Mouse (Mus musculus): Measurements from ENCODE around the gene Eif3k. TPM values are rescaled to one million over a fixed set of nuclear protein-coding genes. Genes with fewer than 3 reads are reported as not detected.

Gene Eif3k
- polyA plus RNA-seq, 1 experiment from 2014 or later: 222 TPM

DNA sequence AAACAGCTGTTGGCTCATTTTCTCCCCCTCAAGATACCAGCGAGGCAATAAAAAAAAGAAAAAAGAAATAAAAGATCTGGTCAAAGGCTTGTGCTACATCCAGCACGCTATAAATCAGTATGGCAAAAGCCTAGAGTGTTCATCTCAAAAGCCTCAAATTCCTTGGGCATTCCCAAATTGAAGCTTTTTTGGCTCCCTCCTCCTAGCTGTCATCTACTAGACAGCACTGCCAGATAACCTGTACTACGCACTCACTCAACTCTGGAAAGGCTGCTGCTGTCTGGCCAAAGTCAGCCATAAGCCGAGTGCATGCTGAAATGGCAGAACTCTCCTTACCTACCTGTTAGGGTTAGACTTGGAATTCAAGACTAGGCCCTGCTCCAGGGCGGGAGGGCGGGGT is 24.4 kb downstream of the Eif3k start:
- H3K27me3 ChIP-seq: no peaks in the 10 kb centered on the region
- 73% methylated on average over 6 of the region's 6 CpGs for WGBS (ENCODE audit: insufficient replicate concordance)
- H3K4me2 ChIP-seq: 0 out of 2 replicates have a peak overlapping the region, but pooled peaks have one; percentile 8
- peaks cover 8% of the 10 kb centered on the region; the same call in 1 of the 2 replicates for H3K36me3 ChIP-seq (replicated peaks)
- no peak overlapping the region for H3K4me3 ChIP-seq (replicated peaks)
- ATAC-seq (ENCODE audit: insufficient read depth): no peak
- no peak overlapping the region for H3K9ac ChIP-seq
- H3K4me1 ChIP-seq (replicated peaks): peaks cover 92% of the 10 kb centered on the region
- H3K9me3 ChIP-seq (replicated peaks): no peaks in the 10 kb centered on the region
- H3K27ac ChIP-seq (replicated peaks): peak overlapping the region; percentile 92; the same call in 1 of the 2 replicates

DNA sequence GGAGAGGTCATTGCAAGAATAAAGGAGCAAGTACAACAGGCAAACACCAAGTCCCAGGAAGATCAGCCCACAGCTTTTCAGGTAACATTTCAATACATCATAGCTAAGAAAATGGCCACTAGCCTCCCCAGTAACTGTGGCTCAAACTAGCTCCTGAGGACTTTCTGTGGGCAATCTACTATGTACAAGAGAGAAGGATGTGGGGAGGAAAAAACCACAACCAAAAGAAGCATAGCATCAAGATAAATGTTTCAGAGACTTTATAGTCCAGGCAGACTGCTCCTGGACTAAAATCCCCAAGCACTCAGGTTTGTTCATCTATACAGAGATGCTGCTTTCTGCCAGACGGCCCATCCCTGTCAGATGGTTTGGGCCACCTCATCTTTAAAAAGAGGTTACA is 25.4 kb downstream of the Eif3k start:
- ATAC-seq (ENCODE audit: insufficient read depth): no peak
- peak overlapping the region; percentile 87 for H3K27ac ChIP-seq (replicated peaks)
- H3K4me3 ChIP-seq (replicated peaks): no peak overlapping the region
- H3K4me2 ChIP-seq: 0 out of 2 replicates have a peak overlapping the region, but pooled peaks have one; percentile 3
- H3K4me1 ChIP-seq (replicated peaks): peaks cover 100% of the 10 kb centered on the region
- peaks cover 15% of the 10 kb centered on the region for H3K36me3 ChIP-seq (replicated peaks)
- no peaks in the 10 kb centered on the region for H3K9me3 ChIP-seq (replicated peaks)
- 65% methylated on average over 1 of the region's 1 CpGs for WGBS (ENCODE audit: insufficient replicate concordance)
- H3K9ac ChIP-seq: no peak overlapping the region
- no peaks in the 10 kb centered on the region for H3K27me3 ChIP-seq

DNA sequence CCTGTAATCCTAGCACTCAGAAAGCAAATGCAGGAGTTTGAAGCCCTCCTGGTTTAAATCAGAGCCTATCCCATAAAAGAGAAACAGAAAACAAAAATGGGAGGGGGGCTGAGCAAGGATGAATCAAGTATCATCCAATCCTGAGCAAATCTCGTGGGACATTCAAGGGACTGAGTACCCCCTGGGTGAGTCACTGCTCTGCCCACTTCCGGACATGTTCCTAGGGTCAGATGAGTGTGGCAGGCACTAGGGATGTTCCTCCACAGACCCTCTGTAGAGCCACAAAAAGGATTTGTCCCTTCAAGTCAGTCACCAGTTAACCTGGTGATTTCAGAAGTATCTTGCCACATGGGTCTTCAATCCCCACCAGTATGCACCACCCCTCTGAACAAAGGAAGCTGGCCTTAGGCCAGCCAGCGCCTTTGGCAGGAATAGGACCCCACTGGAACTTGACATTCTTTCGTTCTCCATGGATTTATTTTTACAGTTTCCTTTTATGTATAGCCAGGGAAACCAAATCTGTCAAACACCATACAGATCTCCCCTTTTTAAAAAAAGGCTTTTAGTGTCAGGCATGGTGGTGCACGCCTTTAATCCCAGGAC is 26.3 kb downstream of the Eif3k start:
- no peak for ATAC-seq (ENCODE audit: insufficient read depth)
- peak overlapping the region; percentile 87 for H3K27ac ChIP-seq (replicated peaks)
- H3K9me3 ChIP-seq (replicated peaks): no peaks in the 10 kb centered on the region
- H3K9ac ChIP-seq: no peak overlapping the region
- no peaks in the 10 kb centered on the region for H3K27me3 ChIP-seq
- peaks cover 24% of the 10 kb centered on the region for H3K36me3 ChIP-seq (replicated peaks)
- no peak overlapping the region for H3K4me3 ChIP-seq (replicated peaks)
- no peak overlapping the region for H3K4me2 ChIP-seq
- WGBS (ENCODE audit: insufficient replicate concordance): 63% methylated on average over 5 of the region's 5 CpGs
- peaks cover 100% of the 10 kb centered on the region for H3K4me1 ChIP-seq (replicated peaks)

- Histone ChIP-seq H3K4me3 (replicated peaks) (no peak overlapping the region), H3K9me3 (replicated peaks) (no peaks in the 10 kb centered on the region), H3K27me3 (no peaks in the 10 kb centered on the region), H3K9ac (no peak overlapping the region), H3K27ac (replicated peaks) (peak overlapping the region; percentile 87; the same call in 1 of the 2 replicates), H3K4me1 (replicated peaks) (peaks cover 99% of the 10 kb centered on the region), H3K4me2 (0 out of 2 replicates have a peak overlapping the region, but pooled peaks have one; percentile 6), H3K36me3 (replicated peaks) (peaks cover 28% of the 10 kb centered on the region)
- WGBS (ENCODE audit: insufficient replicate concordance): 72% methylated on average over 4 of the region's 4 CpGs
- no peak for ATAC-seq (ENCODE audit: insufficient read depth)
Observed at GRCm38 (mm10) chr7:28954773-28955172, 26.9 kb downstream of the Eif3k start.

DNA sequence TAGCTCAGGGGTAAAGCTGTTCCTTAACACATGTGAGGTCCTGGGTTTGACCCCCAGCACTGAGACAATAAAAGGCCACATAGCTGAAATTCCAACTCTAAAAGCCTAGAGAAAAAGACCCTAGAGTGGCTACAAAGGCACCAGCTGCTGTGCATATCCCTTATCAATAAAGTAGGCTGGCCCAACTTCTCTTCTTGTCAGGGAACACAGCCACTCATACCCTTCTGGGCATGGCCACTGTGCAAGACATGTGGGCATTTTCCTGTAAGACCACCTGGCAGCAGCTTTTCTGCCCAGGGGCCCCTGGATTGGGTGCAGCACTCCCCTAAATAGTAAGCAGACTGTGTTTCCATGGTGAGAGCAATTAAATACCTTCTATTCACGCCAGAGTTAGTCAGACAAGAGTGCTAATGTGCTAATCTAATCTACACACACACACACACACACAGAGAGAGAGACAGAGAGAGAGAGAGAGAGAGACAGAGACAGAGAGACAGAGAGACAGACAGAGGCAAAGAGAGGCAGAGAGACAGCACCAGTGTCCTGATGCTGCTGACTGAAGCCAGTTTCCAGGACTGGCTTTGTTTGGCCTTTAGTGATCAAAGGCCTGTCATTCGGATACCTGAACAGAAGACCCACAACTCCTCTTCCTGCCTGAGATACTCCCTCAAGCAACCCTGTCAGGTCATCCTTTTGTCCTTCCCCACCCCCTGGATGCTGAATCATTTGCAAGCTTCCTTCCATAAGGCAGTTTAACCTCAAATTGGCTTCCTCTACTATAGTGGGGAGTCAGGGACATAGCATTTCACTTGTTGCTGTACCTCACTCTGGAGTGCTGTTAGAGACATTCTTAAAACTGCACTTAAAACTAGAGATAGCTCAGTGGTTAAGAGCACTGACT is 27.9 kb downstream of the Eif3k start:
- peak overlapping the region; percentile 68 for H3K4me2 ChIP-seq
- 30% methylated on average over 2 of the region's 2 CpGs for WGBS (ENCODE audit: insufficient replicate concordance)

GRCm38 (mm10) chr7:28952786-28953185 is 28.9 kb downstream of the Eif3k start:
- Histone ChIP-seq H3K36me3 (replicated peaks) (peaks cover 40% of the 10 kb centered on the region), H3K4me3 (replicated peaks) (no peak overlapping the region), H3K27me3 (no peaks in the 10 kb centered on the region), H3K4me2 (peak overlapping the region; percentile 68; the same call in 1 of the 2 replicates), H3K9me3 (replicated peaks) (no peaks in the 10 kb centered on the region), H3K4me1 (replicated peaks) (peaks cover 99% of the 10 kb centered on the region), H3K9ac (peak overlapping the region; percentile 28; the same call in 1 of the 2 replicates), H3K27ac (replicated peaks) (peak overlapping the region; percentile 87)
- 59% methylated on average over 3 of the region's 3 CpGs for WGBS (ENCODE audit: insufficient replicate concordance)
- ATAC-seq (ENCODE audit: insufficient read depth): no peak

More for the DNA sequence above, 27.9 kb downstream of the Eif3k start:
- Histone ChIP-seq H3K36me3 (replicated peaks) (peaks cover 36% of the 10 kb centered on the region), H3K4me3 (replicated peaks) (peak overlapping the region; percentile 30), H3K27ac (replicated peaks) (peak overlapping the region; percentile 87), H3K27me3 (no peaks in the 10 kb centered on the region), H3K9ac (peak overlapping the region; percentile 28), H3K9me3 (replicated peaks) (no peaks in the 10 kb centered on the region), H3K4me1 (replicated peaks) (peaks cover 99% of the 10 kb centered on the region)
- peak; percentile 86 for ATAC-seq (ENCODE audit: insufficient read depth)

GRCm38 (mm10) chr7:28951764-28952163 is 29.9 kb downstream of the Eif3k start:
- ATAC-seq (ENCODE audit: insufficient read depth): no peak

DNA sequence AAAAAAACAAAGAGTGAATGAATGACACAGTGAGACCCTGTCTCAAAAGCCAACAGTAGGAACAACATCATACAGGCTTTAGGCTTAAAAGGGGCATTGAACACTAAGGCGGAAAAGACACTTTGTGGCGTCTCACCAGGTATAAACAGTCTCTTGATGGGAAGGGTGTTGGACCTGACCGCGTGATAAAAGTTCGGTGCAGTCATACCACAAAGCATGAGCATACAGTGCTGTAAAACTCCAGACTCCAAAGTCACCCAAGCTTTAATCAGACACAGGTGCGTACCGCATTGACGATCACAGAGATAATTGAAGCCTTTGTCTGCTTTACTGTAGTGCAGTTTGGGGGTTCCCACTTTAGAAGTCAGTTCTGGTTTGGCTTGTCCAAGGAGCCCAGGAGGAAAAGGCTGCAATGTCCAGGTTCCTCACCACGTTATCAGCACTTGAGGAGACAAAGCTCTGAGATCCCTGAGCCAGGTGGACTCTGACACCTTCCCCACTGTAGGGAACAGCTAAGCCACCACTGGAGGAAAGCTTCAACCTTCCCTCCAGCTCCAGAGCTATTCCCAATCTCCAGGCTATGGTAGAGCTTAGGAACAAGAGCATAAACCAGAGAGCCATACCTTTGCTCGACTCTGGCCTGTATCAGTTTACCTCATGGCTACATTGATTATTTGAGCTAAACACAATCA is 31.2 kb downstream of the Eif3k start:
- peaks cover 40% of the 10 kb centered on the region for H3K36me3 ChIP-seq (replicated peaks)
- H3K9me3 ChIP-seq (replicated peaks): no peaks in the 10 kb centered on the region
- no peak overlapping the region for H3K4me3 ChIP-seq (replicated peaks)
- no peak overlapping the region for H3K4me2 ChIP-seq
- no peak for ATAC-seq (ENCODE audit: insufficient read depth)
- H3K4me1 ChIP-seq (replicated peaks): peaks cover 99% of the 10 kb centered on the region
- no peak overlapping the region for H3K9ac ChIP-seq
- WGBS (ENCODE audit: insufficient replicate concordance): 80% methylated on average over 10 of the region's 10 CpGs
- H3K27me3 ChIP-seq: no peaks in the 10 kb centered on the region
- H3K27ac ChIP-seq (replicated peaks): peak overlapping the region; percentile 45; the same call in 1 of the 2 replicates

More at GRCm38 (mm10) chr7:28951764-28952163, 29.9 kb downstream of the Eif3k start:
- 79% methylated on average over 2 of the region's 2 CpGs for WGBS (ENCODE audit: insufficient replicate concordance)
- no peak overlapping the region for H3K4me2 ChIP-seq
- H3K36me3 ChIP-seq (replicated peaks): peaks cover 40% of the 10 kb centered on the region
- H3K9me3 ChIP-seq (replicated peaks): no peaks in the 10 kb centered on the region
- H3K27me3 ChIP-seq: no peaks in the 10 kb centered on the region
- no peak overlapping the region for H3K4me3 ChIP-seq (replicated peaks)
- peak overlapping the region; percentile 45; the same call in 1 of the 2 replicates for H3K27ac ChIP-seq (replicated peaks)
- H3K9ac ChIP-seq: no peak overlapping the region
- peaks cover 99% of the 10 kb centered on the region for H3K4me1 ChIP-seq (replicated peaks)

- H3K4me2 ChIP-seq: no peak overlapping the region
- 68% methylated on average over 2 of the region's 2 CpGs for WGBS (ENCODE audit: insufficient replicate concordance)
- H3K4me1 ChIP-seq (replicated peaks): peaks cover 99% of the 10 kb centered on the region
- no peak for ATAC-seq (ENCODE audit: insufficient read depth)
- no peak overlapping the region for H3K9ac ChIP-seq
- H3K4me3 ChIP-seq (replicated peaks): no peak overlapping the region
- no peaks in the 10 kb centered on the region for H3K27me3 ChIP-seq
- H3K9me3 ChIP-seq (replicated peaks): no peaks in the 10 kb centered on the region
- H3K27ac ChIP-seq (replicated peaks): no peak overlapping the region
- peaks cover 44% of the 10 kb centered on the region for H3K36me3 ChIP-seq (replicated peaks)
Observed at GRCm38 (mm10) chr7:28949298-28949697, 32.4 kb downstream of the Eif3k start.

GRCm38 (mm10) chr7:28948746-28949145 is 32.9 kb downstream of the Eif3k start:
- no peak overlapping the region for H3K27ac ChIP-seq (replicated peaks)
- no peaks in the 10 kb centered on the region for H3K27me3 ChIP-seq
- 91% methylated on average over 7 of the region's 7 CpGs for WGBS (ENCODE audit: insufficient replicate concordance)
- no peak for ATAC-seq (ENCODE audit: insufficient read depth)
- H3K4me3 ChIP-seq (replicated peaks): no peak overlapping the region
- H3K4me1 ChIP-seq (replicated peaks): peaks cover 97% of the 10 kb centered on the region
- peaks cover 43% of the 10 kb centered on the region for H3K36me3 ChIP-seq (replicated peaks)
- H3K9ac ChIP-seq: no peak overlapping the region
- H3K9me3 ChIP-seq (replicated peaks): no peaks in the 10 kb centered on the region
- no peak overlapping the region for H3K4me2 ChIP-seq

GRCm38 (mm10) chr7:28946271-28946610 is 35.4 kb downstream of the Eif3k start:
- Histone ChIP-seq H3K4me3 (replicated peaks) (no peak overlapping the region), H3K36me3 (replicated peaks) (peaks cover 46% of the 10 kb centered on the region), H3K27ac (replicated peaks) (peak overlapping the region; percentile 66), H3K27me3 (no peaks in the 10 kb centered on the region), H3K9me3 (replicated peaks) (no peaks in the 10 kb centered on the region), H3K4me2 (no peak overlapping the region), H3K4me1 (replicated peaks) (peaks cover 93% of the 10 kb centered on the region), H3K9ac (no peak overlapping the region)
- WGBS (ENCODE audit: insufficient replicate concordance): 14% methylated on average over 1 of the region's 1 CpGs
- peak; percentile 33; the same call in 1 of the 2 replicates for ATAC-seq (ENCODE audit: insufficient read depth)

Measured in liver, embryonic 15.5 days (tissue).